Mouse (Mus musculus) left cerebral cortex, postnatal 4 days (tissue): ENCODE results near the gene Lin52. TPM values are rescaled to one million over a fixed set of nuclear protein-coding genes. Genes with fewer than 3 reads are reported as not detected.
A peak's percentile ranks its signal among the peaks of the same experiment; 100 is the strongest.

Experiments used
- DNase-seq: peaks from one replicate; pipeline ENCODE4 v3.0.0-alpha.2; 2022
- intact Hi-C: fragments of 180-260 bp; cut with DNase I; formaldehyde crosslinking; loops from one replicate; pipeline ENCODE4 v1.15.1; 2025
- total RNA-seq, 2 experiments: library from RNA; stranded (reverse); gene quantifications; 2 replicates each; pipeline ENCODE4 v1.2.3; 2021

The Lin52 gene
- total RNA-seq, 2 experiments from 2014 or later, result 12.7 to 15.0 TPM

- DNase-seq, result no peak
- intact Hi-C loops, result no loop called here
These were observed 11.6 kb downstream of the Lin52 start for GRCm38 (mm10) chr12:84462856-84463255.

GRCm38 (mm10) chr12:84468701-84469100, 17.5 kb downstream of the Lin52 start:
- intact Hi-C loops, result loop anchor here (2.0 kb wide), 1 partner anchor 120 kb away; no protein-coding TSS in a partner anchor

GRCm38 (mm10) chr12:84478937-84479336, 27.7 kb downstream of the Lin52 start:
- DNase-seq, result no peak
- intact Hi-C loops, result loop anchor here (10.0 kb wide), 1 partner anchor 276 kb away; no protein-coding TSS in a partner anchor

More at GRCm38 (mm10) chr12:84468701-84469100, 17.5 kb downstream of the Lin52 start:
- DNase-seq, result no peak

GRCm38 (mm10) chr12:84481251-84481650, 30.0 kb downstream of the Lin52 start:
- no peak for DNase-seq
- intact Hi-C loops, result no loop called here

GRCm38 (mm10) chr12:84482778-84483585, 31.8 kb downstream of the Lin52 start:
- intact Hi-C loops, result no loop called here
- no peak for DNase-seq

- intact Hi-C loops, result no loop called here
- peak; percentile 21 for DNase-seq
These were observed 36.3 kb downstream of the Lin52 start for GRCm38 (mm10) chr12:84487324-84488056.

GRCm38 (mm10) chr12:84496795-84497194, 45.6 kb downstream of the Lin52 start:
- intact Hi-C loops, result no loop called here
- DNase-seq, result no peak

- intact Hi-C loops, result no loop called here
These were observed 49.5 kb downstream of the Lin52 start for GRCm38 (mm10) chr12:84500528-84501263.

GRCm38 (mm10) chr12:84501278-84501677, 50.1 kb downstream of the Lin52 start:
- intact Hi-C loops, result no loop called here
- DNase-seq, result no peak

More at GRCm38 (mm10) chr12:84500528-84501263, 49.5 kb downstream of the Lin52 start:
- DNase-seq, result no peak

GRCm38 (mm10) chr12:84506856-84507255, 55.6 kb downstream of the Lin52 start:
- DNase-seq, result no peak
- intact Hi-C loops, result no loop called here

GRCm38 (mm10) chr12:84512016-84512415, 60.8 kb downstream of the Lin52 start:
- intact Hi-C loops, result no loop called here
- DNase-seq, result no peak

GRCm38 (mm10) chr12:84515486-84515885, 64.3 kb downstream of the Lin52 start:
- intact Hi-C loops, result no loop called here
- DNase-seq, result no peak

- DNase-seq, result no peak
- intact Hi-C loops, result no loop called here
These were observed 65.4 kb downstream of the Lin52 start for GRCm38 (mm10) chr12:84516642-84517041.

- no peak for DNase-seq
- intact Hi-C loops, result no loop called here
These were observed 66.8 kb downstream of the Lin52 start for GRCm38 (mm10) chr12:84518018-84518417.

GRCm38 (mm10) chr12:84523728-84524127, 72.5 kb downstream of the Lin52 start:
- intact Hi-C loops, result no loop called here
- no peak for DNase-seq

GRCm38 (mm10) chr12:84524147-84525050, 73.2 kb downstream of the Lin52 start:
- intact Hi-C loops, result no loop called here
- no peak for DNase-seq

- no peak for DNase-seq
- intact Hi-C loops, result no loop called here
These were observed 74.2 kb downstream of the Lin52 start for GRCm38 (mm10) chr12:84525422-84525821.

GRCm38 (mm10) chr12:84530426-84530825, 79.2 kb downstream of the Lin52 start:
- no peak for DNase-seq
- intact Hi-C loops, result no loop called here

- peak; percentile 29 for DNase-seq
- intact Hi-C loops, result no loop called here
These were observed 80.9 kb downstream of the Lin52 start for GRCm38 (mm10) chr12:84531906-84532829.
